Mouse (Mus musculus) G1E (cell line): ENCODE measurements at regions not wholly inside any gene's neighbourhood (a gene's known extent, or its start where the extent isn't known, plus 50 kb on each side); places are given as distances from the start of the nearest gene placed in this dataset.

ENCODE experiments used
- ATAC-seq: 2 replicates; pipeline ENCODE4 v1.8.0; 2016; ENCODE audit warnings: mild to moderate bottlenecking; ENCODE audit not compliant: insufficient number of reproducible peaks, poor library complexity, low FRiP score, severe bottlenecking; ENCODE audit errors: extremely low read depth
- DNase-seq: peaks from one replicate; pipeline ENCODE4 v3.0.0; 2012; ENCODE audit warnings: low spot score
- H3K27me3 ChIP-seq: 2 replicates; pipeline ENCODE4 v1.6.1; 2012; ENCODE audit warnings: mild to moderate bottlenecking, low read length, inconsistent platforms; ENCODE audit not compliant: insufficient read depth
- H3K36me3 ChIP-seq: replicated peaks from 2 replicates; pipeline ENCODE3; 2012; ENCODE audit warnings: mild to moderate bottlenecking, inconsistent platforms
- H3K4me1 ChIP-seq: 2 replicates; pipeline ENCODE4 v1.6.1; 2012; ENCODE audit warnings: low read depth, low read length, inconsistent platforms, mixed read lengths; ENCODE audit not compliant: insufficient read depth
- H3K4me3 ChIP-seq: 2 replicates; pipeline ENCODE4 v1.5.1; 2012; ENCODE audit warnings: low read depth, mild to moderate bottlenecking, inconsistent platforms, low read length, moderate library complexity, mixed read lengths
- H3K9me3 ChIP-seq: replicated peaks from 2 replicates; pipeline ENCODE4 v1.6.1; 2012; ENCODE audit warnings: inconsistent platforms
- CTCF ChIP-seq: IDR thresholded peaks from 2 replicates; pipeline ENCODE4 v1.5.1; 2012; ENCODE audit warnings: low read depth, low read length, inconsistent platforms, mixed read lengths
- GATA1 ChIP-seq: IDR thresholded peaks from 2 replicates; pipeline ENCODE4 v1.6.1; 2012; ENCODE audit warnings: borderline replicate concordance, low read length, inconsistent platforms, mixed read lengths
- GATA2 ChIP-seq: IDR thresholded peaks from 2 replicates; pipeline ENCODE4 v1.6.1; 2012; ENCODE audit warnings: low read depth, low read length, inconsistent platforms, borderline replicate concordance
- POLR2AphosphoS5 ChIP-seq: IDR thresholded peaks from 2 replicates; pipeline ENCODE4 v1.6.1; 2012; ENCODE audit warnings: low read depth, low read length, inconsistent platforms; ENCODE audit not compliant: insufficient replicate concordance
- TAL1 ChIP-seq: conservative IDR thresholded peaks from 2 replicates; pipeline ENCODE4 v1.6.1; 2012; ENCODE audit warnings: low read depth, low read length, inconsistent platforms, mixed read lengths

- TF ChIP-seq TAL1 (no peak), GATA2 (no peak), GATA1 (no peak), POLR2AphosphoS5 (no peak), CTCF (no peak)
- H3K36me3 ChIP-seq, result no peaks in the 10 kb centered on the region
- H3K4me1 ChIP-seq, result no peaks in the 10 kb centered on the region
- H3K9me3 ChIP-seq, result peaks cover 33% of the 10 kb centered on the region
- DNase-seq, result no peak
- H3K4me3 ChIP-seq, result no peak overlapping the region
- H3K27me3 ChIP-seq, result no peaks in the 10 kb centered on the region
- ATAC-seq, result no peak
Measured at GRCm38 (mm10) chr10:117952116-117953025, 106.5 kb upstream of the Rap1b start.

GRCm38 (mm10) chr10:117953026-117953711 lies 107.3 kb upstream of the Rap1b start:
- DNase-seq, result no peak
- no peak for ATAC-seq
- peaks cover 40% of the 10 kb centered on the region for H3K9me3 ChIP-seq

GRCm38 (mm10) chr10:117956174-117956950 lies 110.5 kb upstream of the Rap1b start:
- no peak for DNase-seq
- ATAC-seq, result no peak

More at GRCm38 (mm10) chr10:117953026-117953711, 107.3 kb upstream of the Rap1b start:
- Histone ChIP-seq H3K27me3 (no peaks in the 10 kb centered on the region), H3K4me1 (no peaks in the 10 kb centered on the region), H3K36me3 (no peaks in the 10 kb centered on the region), H3K4me3 (no peak overlapping the region)
- TF ChIP-seq TAL1 (no peak), GATA2 (no peak), GATA1 (no peak), CTCF (no peak)

GRCm38 (mm10) chr10:117974706-117975105 lies 128.9 kb upstream of the Rap1b start:
- Histone ChIP-seq H3K9me3 (peaks cover 35% of the 10 kb centered on the region), H3K27me3 (no peaks in the 10 kb centered on the region), H3K4me3 (no peak overlapping the region), H3K36me3 (no peaks in the 10 kb centered on the region), H3K4me1 (no peaks in the 10 kb centered on the region)
- no peak for TF ChIP-seq GATA1
- no peak for TF ChIP-seq POLR2AphosphoS5
- TF ChIP-seq GATA2, result no peak
- TF ChIP-seq TAL1, result no peak
- no peak for TF ChIP-seq CTCF
- DNase-seq (no peak), ATAC-seq (no peak)

More at GRCm38 (mm10) chr10:117956174-117956950, 110.5 kb upstream of the Rap1b start:
- no peak overlapping the region for H3K4me3 ChIP-seq
- no peaks in the 10 kb centered on the region for H3K4me1 ChIP-seq
- no peaks in the 10 kb centered on the region for H3K27me3 ChIP-seq
- TF ChIP-seq GATA2, result no peak
- TF ChIP-seq POLR2AphosphoS5, result no peak
- no peak for TF ChIP-seq CTCF
- no peak for TF ChIP-seq GATA1
- TF ChIP-seq TAL1, result no peak
- peaks cover 42% of the 10 kb centered on the region for H3K9me3 ChIP-seq
- no peaks in the 10 kb centered on the region for H3K36me3 ChIP-seq

- Histone ChIP-seq H3K27me3 (no peaks in the 10 kb centered on the region), H3K36me3 (no peaks in the 10 kb centered on the region), H3K4me1 (no peaks in the 10 kb centered on the region), H3K9me3 (peaks cover 34% of the 10 kb centered on the region), H3K4me3 (no peak overlapping the region)
- no peak for TF ChIP-seq TAL1
- TF ChIP-seq GATA2, result no peak
- no peak for TF ChIP-seq POLR2AphosphoS5
- no peak for TF ChIP-seq CTCF
- TF ChIP-seq GATA1, result no peak
- DNase-seq, result no peak
- no peak for ATAC-seq
Measured at GRCm38 (mm10) chr10:117975467-117975866, 129.6 kb upstream of the Rap1b start.

- Histone ChIP-seq H3K9me3 (peaks cover 31% of the 10 kb centered on the region), H3K4me3 (no peak overlapping the region), H3K27me3 (no peaks in the 10 kb centered on the region), H3K36me3 (no peaks in the 10 kb centered on the region), H3K4me1 (no peaks in the 10 kb centered on the region)
- ATAC-seq (no peak), DNase-seq (no peak)
- TF ChIP-seq GATA1 (no peak), CTCF (no peak), POLR2AphosphoS5 (no peak), GATA2 (no peak), TAL1 (no peak)
Measured at GRCm38 (mm10) chr10:117979091-117979490, 133.3 kb upstream of the Rap1b start.
